Mouse (Mus musculus) neutrophil, adult 5-6 weeks (primary cell): Measurements from ENCODE around the gene Ccdc115. TPM values are rescaled to one million over a fixed set of nuclear protein-coding genes. Genes with fewer than 3 reads are reported as not detected.
A peak's percentile ranks its signal among the peaks of the same experiment; 100 is the strongest.

Source experiments
- ATAC-seq: fragments of 151-379, 151-347 bp; 2 replicates; pipeline ENCODE4 v1.8.0; 2017; ENCODE audit warnings: mild to moderate bottlenecking, moderate TSS enrichment; ENCODE audit not compliant: insufficient number of reproducible peaks, poor library complexity, low FRiP score, severe bottlenecking; ENCODE audit errors: extremely low read depth
- total RNA-seq: library from RNA; stranded (forward); fragments of 200-1000 nt; gene quantifications from 2 replicates; pipeline ENCODE4 v1.2.3, GENCODE M21; 2017

Ccdc115 gene
- total RNA-seq: 22.7 and 25.4 TPM in 2 replicates

DNA sequence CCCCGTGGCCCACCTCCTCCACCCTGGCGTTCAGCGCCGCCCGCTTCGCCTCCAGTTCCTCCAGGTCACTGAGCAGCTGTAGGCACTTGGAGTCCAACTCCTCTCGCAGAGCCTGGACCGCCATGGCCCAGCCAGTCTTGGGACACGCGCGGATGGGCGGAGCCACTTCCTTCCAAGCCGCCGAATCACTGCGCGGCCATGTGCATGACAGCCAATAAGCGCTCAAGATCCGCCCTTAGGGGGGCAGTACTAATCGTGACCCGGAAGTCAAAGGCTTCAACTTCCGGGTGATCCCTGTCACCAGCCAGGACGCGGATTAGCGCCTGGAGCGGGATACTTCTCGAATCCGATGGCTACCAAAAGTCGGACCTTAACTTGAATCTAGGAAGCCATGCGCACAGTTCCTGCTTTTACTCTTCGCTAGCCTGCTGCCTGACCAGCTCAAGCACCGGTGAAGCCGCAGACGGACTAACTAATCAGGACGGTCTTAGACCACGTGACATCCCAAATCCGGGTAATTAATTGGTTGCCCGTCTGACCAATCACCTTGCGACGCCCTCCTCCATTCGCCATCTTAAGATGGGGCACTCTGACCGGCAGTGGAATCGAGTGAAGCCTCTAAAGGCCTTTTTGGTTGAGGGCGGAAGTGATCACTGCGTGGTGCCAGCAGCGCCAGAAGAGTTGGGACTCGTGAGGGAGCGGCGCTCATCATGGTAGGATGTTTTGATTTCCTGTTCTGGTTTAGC is at the start of gene Ccdc115, which contains the start of gene Imp4:
TSS of gene Ccdc115 (minus strand) at position 458 of the 746 bp plus-strand sequence.
TSS of gene Imp4 (plus strand) at position 637 of the 746 bp plus-strand sequence.
- peak; percentile 89 for ATAC-seq

DNA sequence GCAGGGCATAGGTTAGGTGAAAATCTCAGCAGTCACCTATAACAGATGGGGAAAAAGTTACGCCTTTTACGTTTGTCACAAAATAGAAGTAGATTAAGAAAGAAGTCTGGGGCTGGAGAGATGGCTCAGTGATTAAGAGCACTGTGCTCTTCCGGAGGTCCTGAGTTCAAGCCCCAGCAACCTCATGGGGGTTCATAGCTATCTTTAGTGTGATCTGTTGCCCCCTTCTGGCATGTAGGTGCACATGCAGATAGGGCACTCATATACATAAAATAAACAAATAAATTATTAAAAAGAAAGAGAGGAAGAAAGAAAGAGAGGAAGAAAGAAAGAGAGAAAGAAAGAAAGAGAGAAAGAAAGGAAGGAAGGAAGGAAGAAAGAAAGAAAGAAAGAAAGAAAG is 47.9 kb upstream of the Ccdc115 start:
- no peak for ATAC-seq

DNA sequence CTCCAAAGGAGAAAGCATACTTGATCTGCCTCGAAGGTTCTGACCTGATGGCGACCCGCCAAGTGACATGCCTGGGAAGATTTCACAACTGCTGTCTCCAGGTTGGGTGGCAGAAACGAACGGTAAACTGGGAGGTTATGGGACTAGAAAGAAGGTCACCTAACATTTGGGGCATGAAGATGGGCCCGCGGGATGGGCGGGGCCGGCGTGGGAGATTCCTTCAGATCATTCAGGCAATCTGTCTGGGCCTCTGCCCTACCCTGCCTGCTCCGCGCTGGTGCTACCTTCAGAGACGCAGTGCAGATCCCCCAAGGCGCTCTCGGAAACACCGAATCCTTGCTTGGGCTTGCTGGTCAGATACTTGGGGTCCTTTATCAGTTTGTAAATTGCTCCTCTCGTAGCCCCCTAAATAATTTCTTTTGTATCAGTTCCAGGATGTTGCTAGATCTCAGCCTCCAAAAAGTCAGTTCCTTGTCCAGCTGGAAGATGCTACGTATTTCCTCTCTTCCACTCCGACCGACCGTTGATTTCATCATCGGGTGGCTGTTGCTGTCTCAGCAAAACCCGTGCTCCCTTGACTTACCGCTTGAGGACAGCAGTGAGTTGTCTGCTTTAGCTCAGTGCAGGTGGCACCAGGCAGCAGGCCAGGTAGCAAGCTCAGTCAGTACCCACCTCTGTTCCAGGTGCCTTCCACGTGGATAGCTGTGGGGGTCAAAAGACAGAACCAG is 46.2 kb upstream of the Ccdc115 start:
- ATAC-seq: peak; percentile 91

DNA sequence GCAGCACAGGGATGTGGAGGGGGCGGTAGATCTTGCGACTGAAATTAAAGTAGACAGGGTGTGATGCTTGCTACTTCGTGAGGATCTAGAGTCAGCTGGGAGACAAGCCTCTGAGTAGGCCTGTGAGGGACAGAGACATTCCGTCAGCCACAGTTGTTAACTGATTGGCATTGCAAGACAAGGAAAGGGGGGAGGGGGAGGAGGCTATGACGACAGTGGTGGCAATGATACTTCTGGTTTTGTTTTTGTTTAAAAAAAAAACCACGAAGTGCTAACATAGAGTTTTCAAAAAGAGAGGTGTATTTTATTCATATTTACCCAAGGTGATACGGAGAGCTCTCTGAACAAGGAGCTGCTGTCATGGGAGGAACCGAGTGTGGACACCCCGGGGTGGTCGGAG is 45.0 kb upstream of the Ccdc115 start:
- ATAC-seq: peak; percentile 42; the same call in 1 of the 2 replicates

DNA sequence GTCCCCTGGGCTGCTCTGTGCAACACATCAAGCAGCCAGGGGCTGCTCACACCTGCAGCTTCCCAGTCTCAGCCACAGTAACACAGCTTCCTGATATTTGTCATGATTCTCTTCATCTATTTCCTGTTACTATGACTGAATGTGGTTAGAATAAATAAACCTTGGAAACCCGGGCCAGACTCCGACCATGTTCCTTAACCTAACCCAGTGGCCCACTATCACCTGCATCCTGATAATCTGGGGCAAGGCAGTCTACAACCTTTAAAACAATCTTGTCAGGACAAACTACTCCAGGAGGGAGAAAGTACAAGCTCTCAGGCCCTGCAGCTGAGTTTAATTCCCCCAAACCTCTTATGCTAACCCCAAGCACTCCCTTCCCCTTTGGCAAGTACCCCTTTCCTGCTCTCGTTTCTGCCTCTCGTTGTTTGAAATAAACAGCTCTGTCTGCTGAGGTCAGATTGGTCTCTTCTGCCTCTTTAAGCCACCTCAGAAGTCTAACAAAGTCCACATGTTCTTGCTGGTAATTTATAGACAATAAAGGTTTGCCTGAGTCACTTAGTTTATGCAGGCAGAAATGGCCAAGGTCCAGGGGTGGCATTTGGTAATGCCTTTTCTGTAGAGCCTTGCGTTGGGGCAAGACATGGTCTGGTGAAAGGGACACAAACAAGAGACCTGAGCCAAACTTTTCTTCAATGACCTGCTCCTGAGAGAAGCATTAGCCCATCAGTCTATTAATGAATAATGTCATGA is 42.6 kb upstream of the Ccdc115 start:
- no peak for ATAC-seq

DNA sequence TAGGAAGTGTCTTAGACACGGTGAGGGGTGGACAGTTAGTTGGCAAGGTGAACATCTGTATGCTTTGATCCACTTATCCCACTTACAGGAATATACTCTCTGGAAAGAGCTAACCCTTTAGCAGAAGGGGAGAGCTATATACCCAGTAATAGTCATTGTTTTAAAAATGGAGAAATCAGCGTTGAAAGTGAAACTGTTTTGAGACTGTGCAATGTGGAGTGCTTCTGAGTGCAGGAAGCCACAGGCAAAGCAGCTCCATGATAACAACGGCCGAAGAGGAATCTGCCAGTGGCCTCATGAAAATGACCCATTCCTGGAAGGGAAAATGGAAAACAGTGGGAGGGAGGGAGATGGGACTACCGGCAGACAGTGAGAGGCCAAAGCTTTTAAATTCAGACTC is 41.3 kb upstream of the Ccdc115 start:
- ATAC-seq: no peak

DNA sequence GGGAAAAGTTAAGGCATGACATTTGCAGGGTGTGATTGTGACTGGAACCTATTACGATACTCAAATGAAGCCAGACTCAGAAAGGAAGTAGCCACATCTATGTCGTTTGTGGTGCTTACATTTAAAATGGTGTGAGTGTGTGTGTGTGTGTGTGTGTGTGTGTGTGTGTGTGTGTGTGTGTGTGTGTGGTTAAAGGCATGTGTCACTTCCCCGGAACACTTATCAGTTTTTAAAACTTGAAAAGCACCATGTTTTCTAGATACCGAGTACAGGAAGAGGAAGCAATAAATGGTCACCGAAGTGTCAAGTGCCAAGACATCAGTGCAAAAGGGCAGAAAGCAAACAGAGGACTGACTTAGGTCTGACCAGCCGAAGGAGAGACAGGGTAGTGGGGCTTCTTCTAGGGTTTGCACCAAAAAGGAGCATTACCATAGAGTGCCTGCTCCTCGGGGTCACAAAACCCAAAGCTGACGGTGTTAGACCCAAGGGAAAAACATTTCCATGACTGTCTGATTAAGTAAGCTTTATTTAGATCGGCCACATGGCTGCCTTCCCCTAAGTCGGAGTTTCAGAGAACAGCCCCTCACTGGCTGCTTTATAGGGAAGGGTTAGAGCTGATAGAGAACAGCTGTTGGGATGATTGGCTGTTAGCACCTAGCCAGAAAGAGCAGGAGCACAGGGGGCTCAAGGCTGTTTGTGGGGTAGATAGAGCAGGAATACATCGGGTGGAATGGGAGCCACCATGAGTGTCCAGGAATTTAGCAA is 39.6 kb upstream of the Ccdc115 start:
- peak; percentile 63 for ATAC-seq

DNA sequence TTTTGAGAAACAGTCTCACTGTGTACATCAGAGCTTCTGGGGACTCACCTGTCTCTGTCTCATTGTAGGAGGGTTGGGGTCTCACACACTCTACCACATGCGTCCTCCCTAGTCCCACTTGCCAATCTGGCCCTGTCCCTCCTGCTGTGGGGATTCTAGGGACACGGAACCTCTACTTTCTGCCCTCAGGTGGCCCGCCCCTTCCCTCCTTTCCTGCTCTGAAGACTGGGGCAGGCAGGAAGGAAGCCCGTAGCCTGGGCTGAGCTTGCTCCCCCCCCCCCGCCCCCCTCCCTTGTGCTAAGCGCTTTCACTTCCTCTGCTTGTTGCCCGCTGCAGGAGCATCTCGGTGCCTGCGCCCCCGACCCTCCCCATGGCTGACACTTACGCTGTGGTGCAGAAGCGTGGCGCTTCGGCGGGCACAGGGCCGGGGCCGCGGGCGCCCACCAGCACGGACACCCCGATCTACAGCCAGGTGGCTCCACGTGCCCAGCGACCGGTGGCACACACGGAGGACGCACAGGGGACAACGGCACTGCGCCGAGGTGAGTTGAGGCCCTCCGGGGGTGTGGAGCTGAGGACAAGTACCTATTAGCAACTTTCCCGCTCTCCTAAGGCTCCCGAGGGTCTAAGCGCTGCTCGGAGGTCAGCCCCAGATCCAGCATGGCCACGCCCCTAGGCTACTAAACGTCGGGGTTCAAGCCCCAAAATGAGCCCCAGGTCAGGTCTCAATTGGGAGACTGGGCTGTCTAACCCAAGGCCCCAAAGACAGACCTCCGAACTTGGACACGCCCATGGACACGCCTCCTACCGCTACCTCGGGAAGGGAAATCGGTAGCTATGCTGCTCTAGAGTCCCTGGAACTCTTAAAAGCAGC is 33.2 kb upstream of the Ccdc115 start:
- peak; percentile 81 for ATAC-seq

DNA sequence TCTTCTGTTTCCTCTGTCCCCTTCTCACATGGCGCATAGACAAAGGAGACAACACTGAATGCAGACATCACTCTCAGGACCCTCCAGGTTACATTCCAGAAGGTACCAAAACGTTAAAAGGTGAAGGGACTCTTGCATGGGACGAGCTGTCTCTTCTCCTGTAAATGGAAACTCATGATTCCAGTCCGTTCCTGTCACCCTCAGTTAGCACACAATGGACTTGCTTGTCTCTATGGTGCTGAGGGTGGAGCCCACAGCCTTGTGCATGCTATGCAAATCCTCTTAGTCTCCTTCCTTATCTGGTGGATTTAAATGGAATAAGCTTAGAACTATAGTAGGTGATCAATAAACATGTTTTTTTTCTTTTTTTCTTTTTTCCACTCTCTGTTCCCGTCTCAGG is 30.3 kb upstream of the Ccdc115 start:
- ATAC-seq: no peak

DNA sequence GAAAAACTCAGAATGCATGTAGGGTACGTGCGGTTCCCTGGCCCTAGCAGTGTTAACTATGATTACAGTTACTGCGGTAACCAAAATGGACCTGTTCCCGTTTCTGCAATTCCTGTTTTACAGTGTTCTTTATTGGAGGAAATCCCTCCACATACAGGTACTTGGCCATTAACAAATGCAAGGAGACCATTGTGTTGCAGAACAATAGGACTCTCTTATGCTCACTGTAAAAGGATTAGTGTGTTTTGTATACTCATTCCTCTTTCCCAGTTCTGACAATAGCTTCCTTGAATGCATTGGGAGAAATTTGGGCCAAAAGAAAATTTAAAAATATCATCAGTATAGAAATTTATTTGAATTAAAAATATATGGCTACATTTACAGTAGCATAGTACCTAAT is 29.0 kb upstream of the Ccdc115 start:
- ATAC-seq: no peak

DNA sequence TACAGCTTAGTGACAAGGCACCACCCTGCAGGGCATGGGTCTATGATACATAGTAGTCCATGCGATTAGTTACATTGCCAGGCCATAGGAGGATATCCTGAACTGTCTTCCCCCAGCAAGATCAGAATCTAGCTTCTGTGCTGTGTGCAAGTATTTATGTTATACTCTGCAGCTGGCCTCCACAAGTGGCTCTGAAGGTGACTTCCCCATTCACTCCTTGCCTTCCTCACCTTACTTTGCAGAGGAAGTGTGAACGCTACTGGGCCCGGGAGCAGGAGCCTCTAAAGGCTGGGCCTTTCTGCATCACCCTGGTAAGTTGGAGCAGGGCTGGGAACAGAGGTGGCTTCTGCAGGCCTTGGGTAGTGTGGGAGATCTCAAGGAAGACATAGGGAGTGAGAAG is 28.6 kb upstream of the Ccdc115 start:
- 0 out of 2 replicates have a peak, but pooled peaks have one; percentile 13 for ATAC-seq

DNA sequence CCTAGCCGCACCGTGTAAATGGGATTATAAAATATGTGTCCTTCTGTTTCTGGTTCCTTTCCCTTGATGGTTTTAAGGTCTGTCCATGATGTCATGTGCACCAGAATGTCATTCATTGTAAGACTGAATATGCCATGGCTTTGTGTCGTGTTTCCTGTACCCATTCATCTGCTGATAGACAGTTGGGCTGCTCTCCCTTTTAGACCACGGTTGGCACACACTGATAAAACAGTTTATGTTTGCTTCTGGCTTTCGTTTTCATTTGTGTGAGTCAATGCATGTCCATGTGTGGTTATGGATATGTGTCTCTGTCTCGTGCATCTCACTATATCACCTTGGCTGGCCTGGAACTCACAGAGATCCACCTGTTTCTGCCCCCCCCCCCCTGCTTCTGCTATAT is 26.0 kb upstream of the Ccdc115 start:
- ATAC-seq: no peak

DNA sequence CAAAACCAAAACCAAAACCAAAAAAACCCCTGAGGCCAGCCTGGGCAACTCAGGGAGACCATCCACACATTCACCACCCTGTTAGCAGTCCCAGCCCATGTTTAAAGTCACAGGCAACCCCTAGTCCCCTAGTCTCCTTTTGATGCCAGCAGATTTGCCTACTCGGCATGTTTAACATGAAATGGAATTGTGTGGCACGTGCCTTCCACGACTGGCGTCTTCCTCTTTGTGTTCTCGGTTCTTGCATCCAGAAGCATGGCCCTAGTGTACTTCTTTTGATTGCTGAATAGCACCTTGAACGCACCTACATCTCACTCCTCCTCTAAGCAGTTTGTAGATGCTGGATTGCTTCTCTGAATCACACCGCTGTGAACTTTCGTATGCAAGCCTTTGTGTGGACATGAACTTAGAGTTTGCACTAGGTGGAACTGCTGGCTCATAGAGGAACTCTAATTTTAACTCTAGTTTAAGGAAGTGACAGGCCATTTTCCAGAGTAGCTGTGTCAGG is 24.9 kb upstream of the Ccdc115 start:
- peak; percentile 34; the same call in 1 of the 2 replicates for ATAC-seq

DNA sequence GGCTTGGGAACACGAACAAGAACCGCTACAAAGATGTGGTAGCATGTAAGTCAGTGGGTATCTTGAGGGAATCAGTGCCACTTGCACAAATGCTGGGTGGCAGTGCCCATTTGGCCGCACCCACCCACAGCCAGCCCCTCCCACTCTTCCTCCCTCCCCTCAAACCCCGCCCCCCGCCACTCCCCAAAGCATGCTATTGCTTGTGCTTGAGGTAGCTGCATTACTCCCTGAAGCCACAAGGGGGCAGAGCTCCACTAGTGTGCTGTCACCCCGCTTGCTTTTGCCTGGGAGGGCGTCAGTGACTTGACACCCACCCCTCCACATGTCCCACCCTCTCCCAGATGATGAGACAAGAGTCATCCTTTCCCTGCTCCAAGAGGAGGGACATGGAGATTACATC is 23.3 kb upstream of the Ccdc115 start:
- peak; percentile 72 for ATAC-seq

DNA sequence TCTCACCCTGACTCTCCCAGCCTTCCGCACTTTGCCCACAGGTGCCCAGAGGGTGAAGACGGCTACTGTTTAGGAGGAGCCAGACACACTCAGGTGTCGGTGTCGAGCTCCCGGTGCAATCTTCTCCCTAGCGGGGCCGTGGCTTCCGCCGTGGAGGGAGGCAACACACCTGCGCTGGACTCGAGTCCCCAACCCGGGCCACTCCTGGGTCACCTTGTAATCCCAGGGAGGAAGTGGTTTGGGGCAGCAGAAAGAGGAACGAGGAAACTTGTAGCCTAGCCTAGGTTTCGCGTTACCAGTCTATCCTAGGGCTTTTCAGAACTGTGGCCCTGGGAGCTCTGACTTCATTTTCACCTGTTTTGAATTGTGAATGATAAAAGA is 20.6 kb upstream of the Ccdc115 start:
- peak; percentile 23; the same call in 1 of the 2 replicates for ATAC-seq

DNA sequence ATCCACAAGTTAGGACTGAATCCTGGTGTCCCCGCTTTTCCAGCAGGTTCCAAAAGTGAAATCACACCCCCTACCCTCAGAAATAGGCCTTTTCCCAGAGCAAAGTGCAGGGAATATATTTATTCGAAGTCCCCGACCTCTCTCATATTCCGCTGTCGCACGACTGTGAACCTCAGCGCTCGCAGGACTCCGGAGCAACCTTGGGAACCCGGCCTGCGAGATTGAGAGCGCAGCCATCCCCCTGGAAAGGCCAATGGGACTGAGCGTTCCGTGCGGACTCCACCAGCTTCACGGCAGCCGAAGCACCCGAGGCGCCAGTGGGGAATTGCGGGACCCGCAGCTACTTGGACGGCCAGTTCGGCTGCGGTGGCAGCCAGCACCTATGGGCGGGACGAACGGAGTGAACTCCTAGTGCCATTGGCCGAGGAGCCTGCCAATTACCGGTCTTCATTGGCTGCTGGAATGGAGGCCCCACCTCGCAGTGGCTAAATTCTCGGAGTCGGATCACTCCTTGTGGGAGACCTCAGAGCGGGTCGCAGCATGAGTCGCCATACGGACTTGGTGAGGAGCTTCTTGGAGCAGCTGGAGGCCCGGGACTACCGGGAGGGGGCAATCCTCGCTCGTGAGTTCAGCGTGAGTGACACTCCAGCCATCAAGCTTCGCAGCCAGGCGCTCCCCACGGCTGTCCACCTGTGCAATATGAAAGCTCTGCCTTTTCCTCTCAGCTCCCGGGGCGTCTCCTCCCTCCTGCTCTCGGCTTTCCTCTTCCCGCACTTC is 20.0 kb upstream of the Ccdc115 start, which contains the start of gene Ptpn18:
TSS of gene Ptpn18 (plus strand) at position 479 of the 777 bp plus-strand sequence.
- peak; percentile 79 for ATAC-seq

DNA sequence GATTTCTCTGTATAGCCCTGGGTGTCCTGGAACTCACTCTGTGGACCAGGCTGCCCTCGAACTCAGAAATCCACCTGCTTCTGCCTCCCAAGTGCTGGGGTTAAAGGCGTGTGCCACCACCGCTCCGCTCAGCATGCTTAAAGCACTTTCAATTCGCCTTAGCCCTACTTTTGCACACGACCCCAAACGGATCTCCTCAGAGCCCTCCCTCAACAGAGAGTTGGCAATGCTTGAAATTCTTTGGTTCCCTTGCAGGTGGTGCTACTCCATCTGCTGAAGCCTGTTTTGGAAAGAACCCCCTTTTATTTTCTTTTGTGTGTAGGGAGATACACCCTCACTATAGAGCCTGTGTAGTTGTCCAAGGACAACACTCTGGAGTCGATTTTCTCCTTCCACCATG is 19.0 kb upstream of the Ccdc115 start:
- no peak for ATAC-seq
